Mouse (Mus musculus) hindbrain, embryonic 10.5 days (tissue): Measurements from ENCODE around the gene Icosl. TPM values are rescaled to one million over a fixed set of nuclear protein-coding genes. Genes with fewer than 3 reads are reported as not detected.
"Not testable (repeated sequence)": the region's sequence is repeated elsewhere in the genome, so short reads cannot be mapped to it uniquely, and the experiment has no call there.

Experiments
- DNase-seq: peaks from one replicate; pipeline ENCODE4 v3.0.0-alpha.2; 2017; ENCODE audit warnings: low spot score
- H3K27ac ChIP-seq: fragments of 300-500 bp; sonication (generic); 2 replicates; pipeline ENCODE4 v1.5.1; 2016; ENCODE audit warnings: mild to moderate bottlenecking, moderate library complexity
- H3K27me3 ChIP-seq: fragments of 300-500 bp; sonication (generic); 2 replicates; pipeline ENCODE4 v1.6.1; 2016; ENCODE audit warnings: mild to moderate bottlenecking; ENCODE audit not compliant: poor library complexity, insufficient read depth, severe bottlenecking
- H3K36me3 ChIP-seq: fragments of 300-500 bp; sonication (generic); 2 replicates; pipeline ENCODE4 v1.6.1; 2016; ENCODE audit warnings: mild to moderate bottlenecking, moderate library complexity
- H3K4me1 ChIP-seq: fragments of 300-500 bp; sonication (generic); replicated peaks from 2 replicates; pipeline ENCODE4 v1.6.1; 2016; ENCODE audit warnings: mild to moderate bottlenecking
- H3K4me3 ChIP-seq: fragments of 300-500 bp; sonication (generic); 2 replicates; pipeline ENCODE4 v1.5.1; 2016; ENCODE audit warnings: mild to moderate bottlenecking, moderate library complexity
- H3K9me3 ChIP-seq: fragments of 300-500 bp; sonication (generic); 2 replicates; pipeline ENCODE4 v1.6.1; 2016; ENCODE audit warnings: mild to moderate bottlenecking, moderate library complexity
- WGBS: fragments of 180-500 bp; shearing (Covaris S2); methylation state at CpG from one replicate; pipeline ENCODE4 v1.1.7; 2016; 5-methylcytosine and 5-hydroxymethylcytosine counted together
- polyA plus RNA-seq: library from polyadenylated mRNA; unstranded; fragments of >200 nt; fragmentation: Nextera tagmentation; extraction: Ambion mirVana; gene quantifications from 2 replicates; pipeline ENCODE4 v1.2.1, GENCODE M21; 2016

The Icosl gene
- polyA plus RNA-seq, 1 experiment from 2014 or later = 2.2 TPM

- H3K27ac ChIP-seq = peak overlapping the region; percentile 5; the same call in 1 of the 2 replicates
- WGBS = 34% methylated on average over 16 of the region's 16 CpGs
Measured at GRCm38 (mm10) chr10:78100989-78101780, 32.1 kb downstream of the Icosl start.

DNA sequence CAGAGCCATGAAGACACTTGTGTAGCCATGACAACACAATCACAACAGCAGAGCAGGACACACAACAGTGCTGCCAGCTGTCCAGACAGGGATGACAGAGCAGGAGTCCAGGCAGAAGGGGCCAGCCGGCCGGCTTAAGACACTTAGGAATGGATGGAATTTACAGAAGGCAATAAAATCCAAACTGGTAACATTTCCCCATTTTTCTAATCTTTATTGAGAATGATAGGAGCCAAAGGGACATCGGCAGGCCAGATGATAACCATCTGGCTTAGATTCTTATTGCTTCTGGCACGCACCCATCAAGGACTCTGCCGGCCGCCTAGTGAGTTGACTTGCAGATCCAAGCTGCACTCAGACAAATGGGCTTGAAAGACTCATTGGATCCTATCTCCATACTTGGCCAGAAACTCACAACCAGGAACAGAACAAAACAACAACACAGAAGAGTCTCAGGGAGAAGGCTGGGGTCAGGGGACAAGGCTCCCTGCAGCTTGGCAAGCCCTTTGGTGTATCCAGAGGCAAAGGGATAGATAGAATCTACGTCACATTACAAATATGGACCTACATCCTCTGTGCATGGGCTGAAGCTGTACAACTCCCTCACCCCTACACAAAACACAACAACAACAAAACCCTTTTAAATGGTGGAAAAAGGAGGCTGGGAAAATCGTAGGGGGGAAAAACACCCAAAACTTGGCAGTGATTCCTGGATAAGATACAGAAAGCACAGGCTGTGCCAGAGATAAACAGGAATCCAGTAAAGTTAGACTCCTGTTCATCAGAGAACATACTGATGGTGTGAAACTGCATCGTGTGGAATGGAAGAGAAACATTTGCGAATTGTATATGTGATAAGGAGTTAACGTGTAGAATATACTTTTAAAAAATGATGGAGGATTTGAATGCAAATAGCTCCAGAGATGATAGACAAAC is 35.7 kb downstream of the Icosl start:
- no peaks in the 10 kb centered on the region for H3K9me3 ChIP-seq
- H3K27me3 ChIP-seq = no peaks in the 10 kb centered on the region
- no peak overlapping the region for H3K27ac ChIP-seq
- no peak overlapping the region for H3K4me3 ChIP-seq
- no peaks in the 10 kb centered on the region for H3K36me3 ChIP-seq
- peaks cover 12% of the 10 kb centered on the region for H3K4me1 ChIP-seq
- DNase-seq = no peak
- WGBS = 88% methylated on average over 11 of the region's 11 CpGs

More at GRCm38 (mm10) chr10:78100989-78101780, 32.1 kb downstream of the Icosl start:
- peak overlapping the region; percentile 37 for H3K4me3 ChIP-seq
- peaks cover 12% of the 10 kb centered on the region for H3K4me1 ChIP-seq
- 0 out of 2 replicates have a peak, but pooled peaks cover 2% of the 10 kb centered on the region for H3K9me3 ChIP-seq
- no peaks in the 10 kb centered on the region for H3K27me3 ChIP-seq
- DNase-seq = peak; percentile 19
- H3K36me3 ChIP-seq = no peaks in the 10 kb centered on the region

DNA sequence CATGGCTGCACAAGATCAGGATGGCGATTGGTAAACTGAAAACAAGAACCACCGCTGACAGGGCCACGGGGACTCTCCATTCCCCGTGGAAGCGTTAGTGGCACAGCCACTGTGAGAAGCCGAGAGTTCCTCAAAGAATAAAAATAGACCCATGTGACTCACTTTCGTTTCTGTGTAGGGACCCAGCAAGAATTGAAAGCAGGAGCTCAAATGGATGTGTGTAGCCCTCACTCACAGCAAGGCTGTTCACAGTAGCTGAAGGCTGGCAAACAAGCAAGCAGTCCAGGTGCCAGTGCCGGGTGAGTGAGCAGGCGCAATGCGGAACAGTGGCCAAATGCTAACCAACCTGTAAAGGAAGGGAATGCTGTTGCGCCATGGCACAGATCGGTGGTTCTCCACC is 36.4 kb downstream of the Icosl start:
- Histone ChIP-seq H3K36me3 (no peaks in the 10 kb centered on the region), H3K27me3 (no peaks in the 10 kb centered on the region), H3K27ac (no peak overlapping the region), H3K4me3 (no peak overlapping the region), H3K4me1 (peaks cover 12% of the 10 kb centered on the region), H3K9me3 (no peaks in the 10 kb centered on the region)
- no peak for DNase-seq
- WGBS = 88% methylated on average over 12 of the region's 12 CpGs

- WGBS = 61% methylated on average over 4 of the region's 4 CpGs
- DNase-seq = no peak
- Histone ChIP-seq H3K27ac (no peak overlapping the region; the same call in 1 of the 2 replicates), H3K9me3 (peaks cover 4% of the 10 kb centered on the region; the same call in 1 of the 2 replicates), H3K27me3 (no peaks in the 10 kb centered on the region), H3K36me3 (no peaks in the 10 kb centered on the region), H3K4me1 (peaks cover 13% of the 10 kb centered on the region), H3K4me3 (no peak overlapping the region)
Measured at GRCm38 (mm10) chr10:78114521-78115092, 45.5 kb downstream of the Icosl start.

- Histone ChIP-seq H3K27ac (no peak overlapping the region), H3K36me3 (no peaks in the 10 kb centered on the region), H3K4me3 (no peak overlapping the region), H3K27me3 (no peaks in the 10 kb centered on the region), H3K9me3 (peaks cover 4% of the 10 kb centered on the region; the same call in 1 of the 2 replicates), H3K4me1 (peaks cover 13% of the 10 kb centered on the region)
- 79% methylated on average over 2 of the region's 2 CpGs for WGBS
- no peak for DNase-seq
Measured at GRCm38 (mm10) chr10:78115153-78115552, 46.1 kb downstream of the Icosl start.

DNA sequence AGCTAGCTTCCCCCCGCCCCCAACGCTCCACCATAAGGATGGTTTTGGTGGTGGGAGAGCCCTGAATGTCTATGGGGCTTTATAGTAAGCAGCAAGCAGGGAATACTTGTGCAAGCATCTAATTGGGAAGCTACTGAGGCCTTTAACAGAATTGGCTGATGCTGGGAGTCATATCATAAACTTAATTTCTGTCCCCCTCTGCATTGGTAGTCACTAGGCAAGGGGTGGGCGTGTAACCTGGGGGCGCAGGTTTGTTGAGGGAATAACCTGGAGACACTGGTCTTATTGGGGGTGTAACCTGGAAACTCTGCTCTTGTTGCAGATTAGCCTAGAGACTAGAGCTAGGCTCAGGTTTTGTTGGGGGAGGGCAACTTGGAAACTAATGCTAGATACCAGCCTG is 50.3 kb downstream of the Icosl start:
- H3K9me3 ChIP-seq = no peaks in the 10 kb centered on the region
- WGBS = 93% methylated on average over 4 of the region's 4 CpGs
- no peak overlapping the region for H3K4me3 ChIP-seq
- DNase-seq = no peak
- peaks cover 7% of the 10 kb centered on the region for H3K4me1 ChIP-seq
- no peaks in the 10 kb centered on the region for H3K27me3 ChIP-seq
- no peaks in the 10 kb centered on the region for H3K36me3 ChIP-seq
- H3K27ac ChIP-seq = no peak overlapping the region

GRCm38 (mm10) chr10:78124137-78124536 is 55.0 kb downstream of the Icosl start:
- not testable (repeated sequence) for H3K4me3 ChIP-seq, H3K27me3 ChIP-seq, DNase-seq, H3K36me3 ChIP-seq, H3K9me3 ChIP-seq, H3K4me1 ChIP-seq, H3K27ac ChIP-seq
- WGBS = 72% methylated on average over 6 of the region's 6 CpGs

- not testable (repeated sequence) for H3K27ac ChIP-seq, DNase-seq, H3K36me3 ChIP-seq, H3K9me3 ChIP-seq, H3K4me1 ChIP-seq, H3K4me3 ChIP-seq, H3K27me3 ChIP-seq
- 68% methylated on average over 8 of the region's 8 CpGs for WGBS
Measured at GRCm38 (mm10) chr10:78125061-78125460, 56.0 kb downstream of the Icosl start.

- Histone ChIP-seq H3K27me3 (no peaks in the 10 kb centered on the region), H3K4me1 (no peaks in the 10 kb centered on the region), H3K36me3 (no peaks in the 10 kb centered on the region), H3K27ac (no peak overlapping the region), H3K4me3 (no peak overlapping the region), H3K9me3 (no peaks in the 10 kb centered on the region)
- no peak for DNase-seq
- WGBS = 95% methylated on average over 5 of the region's 5 CpGs
Measured at GRCm38 (mm10) chr10:78126311-78126710, 57.2 kb downstream of the Icosl start.

GRCm38 (mm10) chr10:78127046-78127870 is 58.2 kb downstream of the Icosl start:
- Histone ChIP-seq H3K4me1 (no peaks in the 10 kb centered on the region), H3K9me3 (no peaks in the 10 kb centered on the region), H3K27ac (no peak overlapping the region), H3K36me3 (no peaks in the 10 kb centered on the region), H3K4me3 (no peak overlapping the region), H3K27me3 (no peaks in the 10 kb centered on the region)
- WGBS = 79% methylated on average over 9 of the region's 9 CpGs
- DNase-seq = no peak

GRCm38 (mm10) chr10:78127931-78128330 is 58.8 kb downstream of the Icosl start:
- Histone ChIP-seq H3K27ac (no peak overlapping the region), H3K9me3 (no peaks in the 10 kb centered on the region), H3K36me3 (no peaks in the 10 kb centered on the region), H3K4me3 (no peak overlapping the region), H3K27me3 (no peaks in the 10 kb centered on the region), H3K4me1 (no peaks in the 10 kb centered on the region)
- no peak for DNase-seq
- WGBS = 68% methylated on average over 1 of the region's 1 CpGs

- DNase-seq = no peak
- 89% methylated on average over 2 of the region's 2 CpGs for WGBS
Measured at GRCm38 (mm10) chr10:78128647-78129046, 59.5 kb downstream of the Icosl start.

More at GRCm38 (mm10) chr10:78128647-78129046, 59.5 kb downstream of the Icosl start:
- Histone ChIP-seq H3K4me3 (no peak overlapping the region), H3K9me3 (no peaks in the 10 kb centered on the region), H3K27me3 (no peaks in the 10 kb centered on the region), H3K4me1 (no peaks in the 10 kb centered on the region), H3K27ac (no peak overlapping the region), H3K36me3 (no peaks in the 10 kb centered on the region)
